Mouse (Mus musculus): ENCODE data around the gene Gm49395.

The Gm49395 gene

DNA sequence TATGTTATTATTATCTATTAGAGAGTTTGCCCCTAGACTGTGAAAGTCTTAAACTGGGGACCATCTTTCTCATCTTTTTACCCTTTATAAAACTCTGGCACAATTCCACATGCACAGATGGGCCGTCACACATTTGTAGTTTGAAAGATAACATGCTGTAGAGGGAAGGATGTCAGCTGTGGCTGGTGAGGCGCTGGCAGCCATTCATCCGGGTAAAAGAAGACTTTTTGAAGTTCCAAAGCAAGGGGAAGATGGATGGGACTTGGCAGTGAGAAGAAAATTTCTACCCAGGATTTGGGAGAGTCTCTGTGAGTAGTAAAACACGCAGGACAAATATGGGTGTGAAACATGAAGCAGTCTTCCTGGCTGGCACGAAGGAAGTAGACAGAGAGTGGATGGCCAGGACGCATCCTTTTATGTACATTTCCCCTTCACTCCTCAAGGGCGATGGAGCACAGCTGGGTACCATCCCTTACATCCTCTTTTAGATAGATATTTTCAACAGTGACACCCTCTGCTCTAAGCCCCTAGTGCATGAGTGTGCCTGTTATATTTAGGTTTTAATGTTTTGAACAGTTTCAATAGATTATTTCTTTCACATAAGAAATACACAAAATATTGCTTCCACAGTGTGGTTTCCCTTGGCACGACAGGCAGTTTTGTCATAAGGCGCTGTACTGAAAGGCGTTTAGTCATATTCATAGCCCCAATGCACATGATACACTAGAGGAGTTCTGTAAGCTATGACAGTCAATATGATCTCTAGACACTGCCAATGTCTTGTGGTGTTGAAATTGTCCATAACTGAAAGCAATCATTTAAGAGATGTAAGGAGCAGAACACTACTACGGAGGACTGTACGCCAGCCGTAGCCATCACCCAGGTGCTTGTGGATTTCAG, 50.8 kb downstream of the Gm49395 start:
- DNase-seq = no peak

DNA sequence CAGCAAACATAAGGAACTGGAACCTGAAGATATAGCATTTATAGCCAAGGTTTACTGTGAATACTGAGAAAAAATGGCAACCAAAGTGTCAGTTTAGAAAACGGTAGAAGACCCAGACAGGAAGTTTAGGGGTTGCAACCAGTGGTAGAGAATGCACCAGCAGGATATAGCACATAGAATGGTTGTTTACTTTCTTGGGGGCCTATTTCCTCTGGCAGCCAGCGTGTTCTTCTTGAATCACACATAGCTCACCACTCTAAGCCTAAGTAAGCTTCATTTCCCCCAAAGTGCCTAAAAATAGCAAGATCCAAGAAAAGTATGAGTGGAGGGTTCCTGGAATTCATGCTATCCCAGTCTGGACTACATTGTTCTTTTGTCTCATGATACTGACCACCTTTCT, 59.1 kb downstream of the Gm49395 start:
- no peak for DNase-seq

GRCm38 (mm10) chr13:115037304-115037703, 64.4 kb downstream of the Gm49395 start:
- no peak for DNase-seq

- DNase-seq = no peak
Observed at GRCm38 (mm10) chr13:115035387-115035786, 66.3 kb downstream of the Gm49395 start.

DNA sequence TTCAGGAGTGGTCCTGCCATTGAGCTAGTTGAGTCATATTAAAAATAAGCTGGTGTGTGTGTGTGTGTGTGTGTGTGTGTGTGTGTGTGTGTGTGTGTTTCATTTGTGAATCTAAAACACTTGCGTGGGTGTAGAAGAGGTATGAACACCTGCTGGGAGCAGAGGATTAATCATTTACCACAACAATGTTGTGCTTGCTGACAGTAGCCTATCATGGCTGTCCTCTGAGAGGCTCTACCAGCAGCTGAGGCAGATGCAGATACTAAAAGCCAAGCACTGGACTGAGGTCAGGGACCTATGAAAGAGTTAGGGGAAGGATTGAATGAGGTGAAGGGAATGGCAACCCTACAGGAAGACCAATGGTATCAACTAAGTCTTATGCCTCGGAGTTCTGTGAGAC, 68.6 kb downstream of the Gm49395 start:
- DNase-seq = no peak

- DNase-seq = no peak
Observed at GRCm38 (mm10) chr13:115031177-115032000, 70.3 kb downstream of the Gm49395 start.

- DNase-seq = no peak
Observed at GRCm38 (mm10) chr13:115025394-115025793, 76.3 kb downstream of the Gm49395 start.

- DNase-seq = no peak
Observed at GRCm38 (mm10) chr13:115022117-115022787, 79.5 kb downstream of the Gm49395 start.

DNA sequence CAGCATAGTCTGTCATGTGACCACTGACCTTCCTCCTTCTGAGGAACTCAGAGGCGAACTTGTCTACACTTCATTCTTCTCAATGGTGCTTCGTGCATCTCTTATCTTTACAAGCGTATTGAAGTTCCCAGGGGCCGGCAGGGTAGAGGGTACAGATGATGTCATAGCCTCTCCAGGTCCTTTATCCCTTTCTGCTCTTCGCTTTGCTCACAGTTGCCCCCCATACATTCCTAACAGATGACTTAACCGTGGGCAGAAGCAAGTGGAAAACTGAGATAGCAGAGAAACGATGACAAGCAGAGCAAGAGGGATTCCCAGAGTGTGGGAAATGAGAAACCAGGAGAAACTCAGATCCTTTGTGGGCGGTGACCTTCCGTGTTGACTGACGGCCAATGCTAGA, 80.3 kb downstream of the Gm49395 start:
- DNase-seq = no peak

- no peak for DNase-seq
Observed at GRCm38 (mm10) chr13:115020727-115021126, 81.0 kb downstream of the Gm49395 start.

- no peak for DNase-seq
Observed at GRCm38 (mm10) chr13:115017545-115017944, 84.2 kb downstream of the Gm49395 start.

GRCm38 (mm10) chr13:115011547-115011946, 90.2 kb downstream of the Gm49395 start:
- DNase-seq = no peak

DNA sequence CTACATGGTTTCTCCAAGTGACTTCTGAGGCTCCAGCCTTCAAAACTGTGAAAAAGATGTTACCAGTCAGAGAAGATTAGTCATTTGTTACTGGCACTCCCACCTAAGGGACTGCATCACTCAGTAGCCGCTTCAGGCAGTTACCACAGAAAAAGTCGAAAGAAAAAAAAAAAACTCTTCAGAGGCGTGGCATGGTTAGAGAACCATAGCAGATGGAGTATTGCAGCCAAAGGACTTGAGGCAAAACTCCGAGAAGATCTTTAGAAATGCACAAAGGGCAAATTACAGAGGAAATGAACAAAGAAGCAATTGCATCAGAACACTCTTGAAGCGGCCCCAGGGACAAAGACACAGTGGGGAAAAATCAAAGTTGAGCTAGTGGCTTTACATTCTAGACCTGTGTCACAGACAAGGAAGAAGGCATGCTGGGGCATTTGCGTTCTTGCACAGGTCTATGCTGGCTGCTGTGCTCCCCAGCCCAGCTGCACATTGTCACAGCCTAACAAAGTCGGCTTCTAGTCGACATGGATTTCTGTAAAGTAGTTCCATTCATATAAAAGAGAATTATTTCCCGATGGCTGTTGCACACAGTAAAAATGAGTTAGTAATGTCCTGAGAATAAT, 95.4 kb downstream of the Gm49395 start:
- no peak for DNase-seq

DNA sequence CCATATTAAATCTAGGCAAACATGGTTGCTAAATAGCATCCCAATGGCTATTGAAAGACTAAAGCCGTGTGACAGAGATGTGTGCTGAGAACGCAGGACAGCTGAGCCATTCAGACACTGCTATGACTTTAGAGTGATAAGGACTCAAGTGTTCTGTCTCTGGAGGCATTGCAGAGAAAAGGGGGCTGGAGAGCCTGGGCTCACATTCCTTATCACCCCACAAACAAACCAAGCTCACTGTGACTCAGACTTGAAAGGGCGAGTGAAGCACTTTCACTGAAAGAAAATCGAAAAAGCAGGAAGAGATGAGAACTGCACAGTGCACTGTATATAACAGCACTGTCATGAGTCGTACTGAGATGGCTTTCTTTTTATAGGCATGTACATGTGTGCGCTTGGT, 96.4 kb downstream of the Gm49395 start:
- no peak for DNase-seq

GRCm38 (mm10) chr13:115003444-115004053, 98.2 kb downstream of the Gm49395 start:
- DNase-seq = no peak

DNA sequence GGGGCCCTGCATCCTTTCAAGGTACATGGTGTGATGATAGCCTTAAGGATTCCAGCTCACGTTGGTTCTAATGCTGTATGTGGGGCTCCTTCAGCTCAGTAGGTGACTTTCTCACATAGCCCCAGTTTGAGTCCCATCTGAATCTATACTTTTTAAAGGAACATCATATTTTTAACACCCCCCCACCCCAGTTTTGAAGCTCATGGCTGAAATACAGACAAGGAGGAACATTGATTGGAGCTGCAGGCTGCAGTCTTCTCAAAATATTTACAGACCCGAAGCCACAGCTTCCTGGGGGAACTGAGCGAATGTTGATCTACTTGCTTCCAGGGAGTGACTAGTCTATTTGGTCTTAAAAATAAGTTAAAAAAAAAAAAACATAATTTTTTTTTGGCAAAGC, 98.9 kb downstream of the Gm49395 start:
- DNase-seq = no peak

- DNase-seq = no peak
Observed at GRCm38 (mm10) chr13:115002155-115002554, 99.6 kb downstream of the Gm49395 start.

GRCm38 (mm10) chr13:114999582-114999981, 102.1 kb downstream of the Gm49395 start:
- DNase-seq = no peak

DNA sequence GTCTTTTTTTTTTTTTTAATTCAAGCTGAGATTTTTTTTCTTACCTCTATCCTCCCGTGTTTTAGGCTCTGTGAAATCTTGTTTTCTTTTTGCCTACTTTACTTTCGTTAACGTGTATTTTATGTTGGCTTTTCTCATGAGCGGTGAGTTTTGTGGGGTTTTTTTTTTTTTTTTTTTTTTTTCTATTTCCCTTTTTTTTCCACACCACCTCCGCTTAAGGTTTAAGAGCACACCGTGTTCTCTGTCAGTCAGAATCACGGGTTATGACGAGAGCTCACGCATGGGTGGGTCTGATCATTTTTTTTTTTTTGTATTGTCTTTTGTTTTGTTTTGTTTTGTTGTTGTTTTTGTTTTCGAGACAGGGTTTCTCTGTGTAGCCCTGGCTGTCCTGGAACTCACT, 103.6 kb downstream of the Gm49395 start:
- DNase-seq = no peak

- DNase-seq = no peak
Observed at GRCm38 (mm10) chr13:114992260-114993014, 109.3 kb downstream of the Gm49395 start.

GRCm38 (mm10) chr13:114987668-114988067, 114.1 kb downstream of the Gm49395 start:
- DNase-seq = no peak

- no peak for DNase-seq
Observed at GRCm38 (mm10) chr13:114987161-114987560, 114.6 kb downstream of the Gm49395 start.
